Mouse (Mus musculus): Measurements from ENCODE around the gene Smchd1. TPM values are rescaled to one million over a fixed set of nuclear protein-coding genes. Genes with fewer than 3 reads are reported as not detected.
"Not testable (repeated sequence)": the region's sequence is repeated elsewhere in the genome, so short reads cannot be mapped to it uniquely, and the experiment has no call there.

The Smchd1 gene
- polyA plus RNA-seq, 1 experiment from 2014 or later = 45.8 TPM

- ChIA-PET POLR2A (interaction anchor here (0.5 kb wide), 1 partner anchor 32 kb away, joined by 3 read pairs; no protein-coding TSS in a partner anchor), CTCF (interaction anchor here (0.8 to 2.7 kb wide), 5 partner anchors 8 to 83 kb away, joined by 3 to 13 read pairs (median 3); no protein-coding TSS in a partner anchor)
- H3K27me3 ChIP-seq = no peaks in the 10 kb centered on the region
- DNase-seq (ENCODE audit: low read depth, low spot score) (no peak), ATAC-seq (no peak)
- no peak for TF ChIP-seq CTCF (IDR thresholded peaks at IDR 0.05)
- in situ Hi-C loops (cut with MboI; ENCODE audit: low pct_unique_long_range_greater_than_20kb) = no loop called here
These were observed 30.0 kb downstream of the Smchd1 start for GRCm38 (mm10) chr17:71445191-71445590.

- peak; percentile 38 for TF ChIP-seq CTCF (IDR thresholded peaks at IDR 0.05)
- ATAC-seq (no peak), DNase-seq (ENCODE audit: low read depth, low spot score) (no peak)
- no peaks in the 10 kb centered on the region for H3K27me3 ChIP-seq
- in situ Hi-C loops (cut with MboI; ENCODE audit: low pct_unique_long_range_greater_than_20kb) = no loop called here
- CTCF ChIA-PET = interaction anchor here (0.8 to 2.7 kb wide), 4 partner anchors 11 to 82 kb away, joined by 3 to 13 read pairs (median 3); no protein-coding TSS in a partner anchor
- POLR2A ChIA-PET = no interaction called here
These were observed 30.4 kb downstream of the Smchd1 start for GRCm38 (mm10) chr17:71444718-71445117.

GRCm38 (mm10) chr17:71444126-71444525 lies 31.0 kb downstream of the Smchd1 start:
- DNase-seq (ENCODE audit: low read depth, low spot score) = no peak
- CTCF ChIA-PET = interaction anchor here (1.4 to 2.7 kb wide), 3 partner anchors 11 to 82 kb away, joined by 3 to 13 read pairs (median 3); no protein-coding TSS in a partner anchor
- in situ Hi-C loops (cut with MboI; ENCODE audit: low pct_unique_long_range_greater_than_20kb) = no loop called here
- no peak for TF ChIP-seq CTCF (IDR thresholded peaks at IDR 0.05)
- POLR2A ChIA-PET = no interaction called here
- ATAC-seq = no peak
- H3K27me3 ChIP-seq = no peaks in the 10 kb centered on the region

GRCm38 (mm10) chr17:71443273-71443672 lies 31.9 kb downstream of the Smchd1 start:
- in situ Hi-C loops (cut with MboI; ENCODE audit: low pct_unique_long_range_greater_than_20kb) = no loop called here
- POLR2A ChIA-PET = no interaction called here
- DNase-seq (ENCODE audit: low read depth, low spot score) (no peak), ATAC-seq (no peak)
- CTCF ChIA-PET = interaction anchor here (2.7 kb wide), 1 partner anchor 12 kb away, joined by 13 read pairs; no protein-coding TSS in a partner anchor
- H3K27me3 ChIP-seq = no peaks in the 10 kb centered on the region
- no peak for TF ChIP-seq CTCF (IDR thresholded peaks at IDR 0.05)

- ATAC-seq; POLR2A ChIA-PET; in situ Hi-C loops (cut with MboI; ENCODE audit: low pct_unique_long_range_greater_than_20kb); DNase-seq (ENCODE audit: low read depth, low spot score); CTCF ChIA-PET; H3K27me3 ChIP-seq: not testable (repeated sequence)
These were observed 52.6 kb downstream of the Smchd1 start for GRCm38 (mm10) chr17:71422502-71422901.

GRCm38 (mm10) chr17:71419448-71419847 lies 55.7 kb downstream of the Smchd1 start:
- POLR2A ChIA-PET; DNase-seq (ENCODE audit: low read depth, low spot score); H3K27me3 ChIP-seq; in situ Hi-C loops (cut with MboI; ENCODE audit: low pct_unique_long_range_greater_than_20kb); ATAC-seq; CTCF ChIA-PET: not testable (repeated sequence)

- no peak for TF ChIP-seq CTCF (IDR thresholded peaks at IDR 0.05)
- POLR2A ChIA-PET = no interaction called here
These were observed 58.1 kb downstream of the Smchd1 start for GRCm38 (mm10) chr17:71417008-71417407.

GRCm38 (mm10) chr17:71387401-71387800 lies 87.7 kb downstream of the Smchd1 start:
- ChIA-PET CTCF (no interaction called here), POLR2A (interaction anchor here (0.6 kb wide), 1 partner anchor 18 kb away, joined by 3 read pairs; no protein-coding TSS in a partner anchor)
- ATAC-seq = no peak
- no peaks in the 10 kb centered on the region for H3K27me3 ChIP-seq
- no peak for TF ChIP-seq CTCF (IDR thresholded peaks at IDR 0.05)
- in situ Hi-C loops (cut with MboI; ENCODE audit: low pct_unique_long_range_greater_than_20kb) = no loop called here
- no peak for DNase-seq (ENCODE audit: low read depth, low spot score)

More at GRCm38 (mm10) chr17:71417008-71417407, 58.1 kb downstream of the Smchd1 start:
- in situ Hi-C loops (cut with MboI; ENCODE audit: low pct_unique_long_range_greater_than_20kb) = no loop called here
- H3K27me3 ChIP-seq = no peaks in the 10 kb centered on the region
- CTCF ChIA-PET = no interaction called here
- no peak for ATAC-seq
- no peak for DNase-seq (ENCODE audit: low read depth, low spot score)

GRCm38 (mm10) chr17:71380346-71380745 lies 94.8 kb downstream of the Smchd1 start:
- H3K27me3 ChIP-seq = no peaks in the 10 kb centered on the region
- POLR2A ChIA-PET = no interaction called here
- CTCF ChIA-PET = no interaction called here
- ATAC-seq = no peak
- in situ Hi-C loops (cut with MboI; ENCODE audit: low pct_unique_long_range_greater_than_20kb) = no loop called here
- no peak for TF ChIP-seq CTCF (IDR thresholded peaks at IDR 0.05)
- DNase-seq (ENCODE audit: low read depth, low spot score) = no peak

GRCm38 (mm10) chr17:71377901-71378300 lies 97.2 kb downstream of the Smchd1 start:
- POLR2A ChIA-PET = no interaction called here
- DNase-seq (ENCODE audit: low read depth, low spot score) = no peak
- CTCF ChIA-PET = no interaction called here
- ATAC-seq = no peak
- no peaks in the 10 kb centered on the region for H3K27me3 ChIP-seq
- no peak for TF ChIP-seq CTCF (IDR thresholded peaks at IDR 0.05)
- in situ Hi-C loops (cut with MboI; ENCODE audit: low pct_unique_long_range_greater_than_20kb) = no loop called here

- no peaks in the 10 kb centered on the region for H3K27me3 ChIP-seq
- no peak for TF ChIP-seq CTCF (IDR thresholded peaks at IDR 0.05)
- ChIA-PET CTCF (interaction anchor here (0.6 to 1.4 kb wide), 3 partner anchors 20 to 126 kb away, joined by 3 to 4 read pairs (median 3); no protein-coding TSS in a partner anchor), POLR2A (no interaction called here)
- DNase-seq (ENCODE audit: low read depth, low spot score) = no peak
- in situ Hi-C loops (cut with MboI; ENCODE audit: low pct_unique_long_range_greater_than_20kb) = no loop called here
- ATAC-seq = no peak
These were observed 119.6 kb downstream of the Smchd1 start for GRCm38 (mm10) chr17:71355526-71355925.

GRCm38 (mm10) chr17:71354205-71354604 lies 120.9 kb downstream of the Smchd1 start:
- ATAC-seq (no peak), DNase-seq (ENCODE audit: low read depth, low spot score) (no peak)
- POLR2A ChIA-PET = no interaction called here
- in situ Hi-C loops (cut with MboI; ENCODE audit: low pct_unique_long_range_greater_than_20kb) = no loop called here
- CTCF ChIA-PET = interaction anchor here (1.1 to 1.4 kb wide), 2 partner anchors 12 to 22 kb away, joined by 3 to 4 read pairs; no protein-coding TSS in a partner anchor
- TF ChIP-seq CTCF (IDR thresholded peaks at IDR 0.05) = no peak
- no peaks in the 10 kb centered on the region for H3K27me3 ChIP-seq
